Mouse (Mus musculus): ENCODE data around the gene Eif2ak1.

The Eif2ak1 gene

GRCm38 (mm10) chr5:143933875-143934274 lies 116.3 kb downstream of the Eif2ak1 start:
- in situ Hi-C loops (cut with MboI; ENCODE audit: low pct_unique_long_range_greater_than_20kb in 1 of 2, low sequenced_read_pairs in 2 of 2, unreplicated experiment in 1 of 2): no loop called here

- in situ Hi-C loops (cut with MboI; ENCODE audit: low pct_unique_long_range_greater_than_20kb in 1 of 2, low sequenced_read_pairs in 2 of 2, unreplicated experiment in 1 of 2): no loop called here
These were observed 118.6 kb downstream of the Eif2ak1 start for GRCm38 (mm10) chr5:143936156-143936555.

GRCm38 (mm10) chr5:143941588-143941987 lies 124.0 kb downstream of the Eif2ak1 start:
- in situ Hi-C loops (cut with MboI; ENCODE audit: low pct_unique_long_range_greater_than_20kb in 1 of 2, low sequenced_read_pairs in 2 of 2, unreplicated experiment in 1 of 2): no loop called here

- in situ Hi-C loops (cut with MboI; ENCODE audit: low pct_unique_long_range_greater_than_20kb in 1 of 2, low sequenced_read_pairs in 2 of 2, unreplicated experiment in 1 of 2): no loop called here
These were observed 125.9 kb downstream of the Eif2ak1 start for GRCm38 (mm10) chr5:143943231-143944125.

GRCm38 (mm10) chr5:143948361-143948760 lies 130.8 kb downstream of the Eif2ak1 start:
- in situ Hi-C loops (cut with MboI; ENCODE audit: low pct_unique_long_range_greater_than_20kb in 1 of 2, low sequenced_read_pairs in 2 of 2, unreplicated experiment in 1 of 2): no loop called here

- in situ Hi-C loops (cut with MboI; ENCODE audit: low pct_unique_long_range_greater_than_20kb in 1 of 2, low sequenced_read_pairs in 2 of 2, unreplicated experiment in 1 of 2): no loop called here
These were observed 132.4 kb downstream of the Eif2ak1 start for GRCm38 (mm10) chr5:143950016-143950415.
